Mouse (Mus musculus) myocyte (in vitro differentiated cells): ENCODE results near the gene Uso1.

Experiments used
- CEBPB ChIP-seq: IDR thresholded peaks from 2 replicates; pipeline ENCODE4 v1.6.1; 2011; ENCODE audit warnings: mild to moderate bottlenecking, moderate library complexity; ENCODE audit not compliant: poor library complexity, insufficient read depth, severe bottlenecking
- E2F4 ChIP-seq: IDR thresholded peaks from one replicate; pipeline ENCODE4 v1.6.1; 2011; ENCODE audit warnings: mild to moderate bottlenecking, control low read depth, moderate library complexity; ENCODE audit not compliant: insufficient read depth
- MAX ChIP-seq: IDR thresholded peaks from one replicate; pipeline ENCODE4 v1.6.1; 2011; ENCODE audit warnings: low read depth, mild to moderate bottlenecking, control low read depth
- MYOD1 ChIP-seq, 3 experiments: IDR thresholded peaks; one replicate each; pipeline ENCODE4 v1.6.1; 2011; ENCODE audit warnings: control low read depth in 2 of 3, low read depth in 2 of 3, mild to moderate bottlenecking in 2 of 3, moderate library complexity in 1 of 3; ENCODE audit not compliant: insufficient read length in 2 of 3, control insufficient read depth in 1 of 3
- MYOG ChIP-seq, 3 experiments: IDR thresholded peaks; one replicate each; pipeline ENCODE4 v1.6.1; 2011; ENCODE audit warnings: control low read depth in 2 of 3, low read depth in 2 of 3, mild to moderate bottlenecking in 2 of 3; ENCODE audit not compliant: insufficient read length in 2 of 3, control insufficient read depth in 1 of 3, insufficient read depth in 1 of 3
- POLR2A ChIP-seq: IDR thresholded peaks from one replicate; pipeline ENCODE4 v1.6.1; 2011; ENCODE audit warnings: low read depth, mild to moderate bottlenecking, control low read depth, moderate library complexity; ENCODE audit not compliant: insufficient read length
- POLR2AphosphoS2 ChIP-seq: IDR thresholded peaks from one replicate; pipeline ENCODE4 v1.6.1; 2011; ENCODE audit warnings: low read depth, control low read depth; ENCODE audit not compliant: insufficient read length
- SRF ChIP-seq: IDR thresholded peaks from one replicate; pipeline ENCODE4 v1.6.1; 2011; ENCODE audit warnings: low read depth; ENCODE audit not compliant: control insufficient read depth, insufficient read length
- TCF12 ChIP-seq: IDR thresholded peaks from one replicate; pipeline ENCODE4 v1.6.1; 2011; ENCODE audit warnings: mild to moderate bottlenecking, control low read depth; ENCODE audit not compliant: poor library complexity, insufficient read depth, severe bottlenecking
- TCF3 ChIP-seq: IDR thresholded peaks from one replicate; pipeline ENCODE4 v1.6.1; 2011; ENCODE audit warnings: low read depth, control low read depth; ENCODE audit not compliant: insufficient read length
- USF1 ChIP-seq: IDR thresholded peaks from one replicate; pipeline ENCODE4 v1.6.1; 2011; ENCODE audit warnings: low read depth, mild to moderate bottlenecking, control low read depth, moderate library complexity

DNA sequence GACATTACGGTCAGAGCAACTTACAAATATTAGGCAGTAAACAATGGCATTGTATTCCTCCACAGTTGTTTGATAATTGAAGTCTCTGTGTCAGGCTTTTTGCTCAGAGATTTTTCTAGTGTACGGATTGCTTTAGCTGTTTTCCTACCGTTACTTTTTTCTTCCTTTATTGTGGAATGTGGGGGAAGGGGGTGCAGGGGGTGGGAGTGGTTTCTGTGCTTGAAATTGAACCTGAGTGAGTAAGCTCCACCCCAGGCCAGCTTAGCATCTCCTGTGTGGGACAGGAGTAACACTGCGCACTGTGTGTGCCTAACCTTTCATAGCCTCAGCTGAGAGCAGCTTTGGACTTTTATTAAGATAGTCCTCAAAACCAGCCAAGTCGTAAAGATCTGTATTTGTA lies 4.0 kb downstream of the Uso1 start:
- no peak for TF ChIP-seq POLR2A
- TF ChIP-seq E2F4, result no peak
- TF ChIP-seq CEBPB, result no peak
- TF ChIP-seq MYOG (IDR thresholded peaks at IDR 0.05; ENCODE audit: control insufficient read depth in 1 of 3, insufficient read depth in 1 of 3, insufficient read length in 2 of 3, low read depth in 2 of 3), result no peak
- TF ChIP-seq SRF, result no peak
- no peak for TF ChIP-seq MYOD1 (IDR thresholded peaks at IDR 0.05; ENCODE audit: control insufficient read depth in 1 of 3, insufficient read length in 2 of 3, low read depth in 2 of 3)
- TF ChIP-seq MAX, result no peak
- no peak for TF ChIP-seq POLR2AphosphoS2
- TF ChIP-seq TCF12, result no peak
- no peak for TF ChIP-seq USF1
- TF ChIP-seq TCF3, result no peak
